Mouse (Mus musculus) adrenal gland (tissue): ENCODE measurements around the gene Glcci1.

ENCODE experiments used
- intact Hi-C: fragments of 180-260 bp; cut with DNase I; formaldehyde crosslinking; loops from one replicate; pipeline ENCODE4 v1.15.1; 2025

The Glcci1 gene

GRCm38 (mm10) chr6:8645708-8646107 is 136.3 kb downstream of the Glcci1 start:
- intact Hi-C loops, result no loop called here
